Mouse (Mus musculus) v-Abl transformed pro-B cells (cell line): Measurements from ENCODE around the gene Cap2.

Source experiments
- in situ Hi-C, 2 experiments: fragments of 400-800 bp; cut with MboI; formaldehyde crosslinking; loops; one replicate each; pipeline ENCODE4 v1.15.1; 2025; ENCODE audit not compliant: unreplicated experiment in 2 of 2

Cap2 gene

GRCm38 (mm10) chr13:46525295-46526255 is 23.9 kb downstream of the Cap2 start:
- in situ Hi-C loops: no loop called here

- in situ Hi-C loops: no loop called here
Observed at GRCm38 (mm10) chr13:46526645-46527044, 25.0 kb downstream of the Cap2 start.

GRCm38 (mm10) chr13:46527340-46527739 is 25.7 kb downstream of the Cap2 start:
- in situ Hi-C loops: no loop called here

GRCm38 (mm10) chr13:46529037-46529436 is 27.4 kb downstream of the Cap2 start:
- in situ Hi-C loops: no loop called here

- in situ Hi-C loops: no loop called here
Observed at GRCm38 (mm10) chr13:46530546-46530945, 28.9 kb downstream of the Cap2 start.

GRCm38 (mm10) chr13:46531676-46532075 is 30.0 kb downstream of the Cap2 start:
- in situ Hi-C loops: no loop called here

GRCm38 (mm10) chr13:46532276-46532675 is 30.6 kb downstream of the Cap2 start:
- in situ Hi-C loops: no loop called here

- in situ Hi-C loops: no loop called here
Observed at GRCm38 (mm10) chr13:46533342-46534129, 31.9 kb downstream of the Cap2 start.

- in situ Hi-C loops: no loop called here
Observed at GRCm38 (mm10) chr13:46534171-46534968, 32.7 kb downstream of the Cap2 start.

- in situ Hi-C loops: no loop called here
Observed at GRCm38 (mm10) chr13:46534969-46535785, 33.5 kb downstream of the Cap2 start.

- in situ Hi-C loops: no loop called here
Observed at GRCm38 (mm10) chr13:46539284-46539683, 37.6 kb downstream of the Cap2 start.

GRCm38 (mm10) chr13:46540943-46541342 is 39.3 kb downstream of the Cap2 start:
- in situ Hi-C loops: no loop called here

GRCm38 (mm10) chr13:46542782-46543181 is 41.1 kb downstream of the Cap2 start:
- in situ Hi-C loops: no loop called here

- in situ Hi-C loops: no loop called here
Observed at GRCm38 (mm10) chr13:46544608-46545007, 43.0 kb downstream of the Cap2 start.

GRCm38 (mm10) chr13:46545081-46545480 is 43.4 kb downstream of the Cap2 start:
- in situ Hi-C loops: no loop called here

- in situ Hi-C loops: no loop called here
Observed at GRCm38 (mm10) chr13:46546846-46547245, 45.2 kb downstream of the Cap2 start.

- in situ Hi-C loops: no loop called here
Observed at GRCm38 (mm10) chr13:46547253-46547652, 45.6 kb downstream of the Cap2 start.

- in situ Hi-C loops: no loop called here
Observed at GRCm38 (mm10) chr13:46548132-46548531, 46.5 kb downstream of the Cap2 start.

GRCm38 (mm10) chr13:46548600-46549179 is 47.0 kb downstream of the Cap2 start:
- in situ Hi-C loops: no loop called here
